In the genomic region with DNA sequence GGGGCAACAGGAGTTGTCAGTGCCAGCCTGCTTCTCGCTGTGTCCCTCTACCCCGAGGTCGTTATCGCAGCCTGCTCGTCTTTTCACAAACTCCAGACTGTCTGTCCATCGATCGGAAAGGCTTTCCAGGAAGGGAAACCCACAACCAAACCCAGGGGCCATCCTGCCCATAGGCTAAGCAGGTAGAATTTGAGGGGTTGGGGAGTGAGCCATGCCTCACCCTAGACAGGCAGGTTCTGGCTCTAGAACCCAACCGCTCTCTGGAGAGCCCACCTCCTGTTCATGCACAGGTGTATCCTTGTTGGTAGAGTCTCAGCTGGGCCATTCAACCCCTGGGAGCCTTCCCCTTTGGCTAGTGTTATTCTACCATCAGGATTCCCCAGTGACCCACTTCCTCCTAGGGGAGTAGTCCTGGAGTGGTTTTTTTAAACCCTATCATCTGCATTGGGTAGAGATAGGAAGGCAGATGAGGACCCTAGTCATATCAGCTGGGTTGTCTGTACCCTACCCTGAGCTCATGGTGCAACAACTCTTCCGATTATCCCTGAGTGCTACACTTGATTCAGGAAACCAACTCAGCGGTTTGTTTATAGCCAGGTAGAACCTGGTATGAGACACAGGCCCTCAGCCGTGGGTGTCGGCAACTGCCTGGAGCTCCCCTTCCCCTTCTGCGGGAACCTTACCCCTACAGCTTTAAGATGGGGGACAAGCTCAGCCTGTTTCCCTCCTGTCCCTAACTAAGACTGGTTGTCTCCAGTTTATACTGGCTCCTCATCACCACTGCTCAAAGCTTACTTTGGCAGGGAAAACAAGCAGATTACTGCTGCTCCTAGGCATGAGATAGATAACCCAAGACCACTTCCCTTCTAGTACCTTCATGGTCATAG, we compare ENCODE assay signal across 1 mouse cellular context.
TF ChIP-seq lines count a peak whose summit lies in the region.

No protein-coding gene starts in this region.

TF ChIP-seq in MEL, 35 proteins besides CTCF, POLR2A, EP300 and RAD21 (continued from another document):
- no peak for TF ChIP-seq KAT2A (conservative IDR thresholded peaks at IDR 0.05; ENCODE audit: low read depth, low read length)
- no peak for TF ChIP-seq ZC3H11A (IDR thresholded peaks at IDR 0.05; ENCODE audit: low read depth, low read length)
- no peak for TF ChIP-seq GATA1 (IDR thresholded peaks at IDR 0.05; ENCODE audit: low read depth, low read length)
- TF ChIP-seq TAL1 (IDR thresholded peaks at IDR 0.05; ENCODE audit: low read length): 0 out of 2 replicates have a peak, but pooled peaks have one; percentile 1
- TF ChIP-seq POLR2AphosphoS2 (IDR thresholded peaks at IDR 0.05; ENCODE audit: low read length): peak; percentile 26
- peak; percentile 74 for TF ChIP-seq MYB (IDR thresholded peaks at IDR 0.05; ENCODE audit: low read depth, low read length)
- peak; percentile 77 for TF ChIP-seq ZNF384 (IDR thresholded peaks at IDR 0.05; ENCODE audit: low read depth, low read length)
- peak; percentile 48 for TF ChIP-seq ZMIZ1 (IDR thresholded peaks at IDR 0.05; ENCODE audit: low read depth, low read length)
- TF ChIP-seq USF2 (IDR thresholded peaks at IDR 0.05; ENCODE audit: borderline replicate concordance in 1 of 2, insufficient read depth in 1 of 2, low read depth in 1 of 2, low read length in 2 of 2): no peak
- TF ChIP-seq MAFK (IDR thresholded peaks at IDR 0.05; ENCODE audit: borderline replicate concordance, low read depth, low read length): peak; percentile 42; the same call in 1 of the 2 replicates
- TF ChIP-seq POLR2AphosphoS5 (IDR thresholded peaks at IDR 0.05; ENCODE audit: borderline replicate concordance, low read depth, low read length): peak; percentile 91
- TF ChIP-seq TBP (IDR thresholded peaks at IDR 0.05; ENCODE audit: low read depth, low read length): no peak
- TF ChIP-seq BHLHE40 (IDR thresholded peaks at IDR 0.05; ENCODE audit: borderline replicate concordance, low read depth, low read length): peak; percentile 66; the same call in 1 of the 2 replicates
- TF ChIP-seq ETS1 (IDR thresholded peaks at IDR 0.05; ENCODE audit: low read depth, low read length): peak; percentile 88
- no peak for TF ChIP-seq GABPA (IDR thresholded peaks at IDR 0.05; ENCODE audit: low read depth, low read length)
- peak; percentile 20; the same call in 1 of the 2 replicates for TF ChIP-seq CHD2 (IDR thresholded peaks at IDR 0.05; ENCODE audit: low read length)
- peak; percentile 42 for TF ChIP-seq SMC3 (IDR thresholded peaks at IDR 0.05; ENCODE audit: low read depth, low read length)
- peak; percentile 82 for TF ChIP-seq MAZ (IDR thresholded peaks at IDR 0.05; ENCODE audit: low read depth, low read length)
